Mouse (Mus musculus) gastrocnemius, adult 2 months (tissue): Measurements from ENCODE around the gene Wdsub1. TPM values are rescaled to one million over a fixed set of nuclear protein-coding genes. Genes with fewer than 3 reads are reported as not detected.

Experiments used
- DNase-seq: peaks from one replicate; pipeline ENCODE4 v3.0.0; 2022
- H3K27ac ChIP-seq: fragments of 200-600 bp; 2 replicates; pipeline ENCODE4 v1.8.1; 2022; ENCODE audit warnings: mild to moderate bottlenecking
- H3K4me3 ChIP-seq: fragments of 200-600 bp; 2 replicates; pipeline ENCODE4 v1.8.1; 2022; ENCODE audit warnings: mild to moderate bottlenecking, moderate library complexity
- CTCF ChIP-seq: fragments of 200-600 bp; IDR thresholded peaks from 2 replicates; pipeline ENCODE4 v1.8.1; 2022; ENCODE audit warnings: antibody characterized with exemption, mild to moderate bottlenecking, moderate library complexity
- intact Hi-C: fragments of 180-260 bp; cut with DNase I; formaldehyde crosslinking; loops from one replicate; pipeline ENCODE4 v1.15.1; 2025
- long read RNA-seq, 2 experiments: library from polyadenylated mRNA; stranded (forward); transcript quantifications; one replicate each; pipeline ENCODE4 v2.0.0; 2021
- total RNA-seq, 2 experiments: library from RNA; stranded (reverse); gene quantifications; 2 replicates each; pipeline ENCODE4 v1.2.3; 2021

The Wdsub1 gene
- total RNA-seq: 10 to 100 TPM; 12.0 to 18.4 TPM
- long read RNA-seq, experiment 1, partial matches to known transcripts: 3 of 20 reads
- long read RNA-seq, experiment 1, other reads (novel, unspliced or antisense): 15 of 20 reads
- long read RNA-seq, experiment 2, partial matches to known transcripts: 4 of 25 reads
- long read RNA-seq, experiment 2, other reads (novel, unspliced or antisense): 20 of 25 reads

GRCm38 (mm10) chr2:59881831-59882741, at the start of gene Wdsub1:
Wdsub1 (minus strand) TSS chr2:59882591.
- peak within 1 kb of the TSS; percentile 92 for H3K27ac ChIP-seq
- intact Hi-C loops: loop anchor here (5.0 kb wide), 2 partner anchors 50 to 335 kb away; no protein-coding TSS in a partner anchor
- peak; percentile 30; the same call in 1 of the 2 replicates for TF ChIP-seq CTCF

GRCm38 (mm10) chr2:59913610-59914009, 31.2 kb upstream of the Wdsub1 start:
- intact Hi-C loops: no loop called here
- Histone ChIP-seq H3K27ac (no peak overlapping the region), H3K4me3 (no peak overlapping the region)
- no peak for DNase-seq
- TF ChIP-seq CTCF: no peak

More at GRCm38 (mm10) chr2:59881831-59882741, at the start of gene Wdsub1:
- peak within 1 kb of the TSS; percentile 81 for H3K4me3 ChIP-seq
- DNase-seq: peak; percentile 97

GRCm38 (mm10) chr2:59908048-59908447, 25.7 kb upstream of the Wdsub1 start:
- TF ChIP-seq CTCF: no peak
- DNase-seq: no peak
- Histone ChIP-seq H3K27ac (no peak overlapping the region), H3K4me3 (no peak overlapping the region)
- intact Hi-C loops: no loop called here

GRCm38 (mm10) chr2:59904007-59904406, 21.6 kb upstream of the Wdsub1 start:
- H3K4me3 ChIP-seq: no peak overlapping the region
- DNase-seq: no peak
- intact Hi-C loops: no loop called here
- H3K27ac ChIP-seq: no peak overlapping the region
- no peak for TF ChIP-seq CTCF

- TF ChIP-seq CTCF: no peak
- H3K27ac ChIP-seq: no peak overlapping the region
- intact Hi-C loops: no loop called here
These were observed 16.3 kb upstream of the Wdsub1 start for GRCm38 (mm10) chr2:59898666-59899065.

GRCm38 (mm10) chr2:59898105-59898504, 15.7 kb upstream of the Wdsub1 start:
- TF ChIP-seq CTCF: no peak
- intact Hi-C loops: no loop called here
- DNase-seq: no peak

More at GRCm38 (mm10) chr2:59898666-59899065, 16.3 kb upstream of the Wdsub1 start:
- no peak overlapping the region for H3K4me3 ChIP-seq
- DNase-seq: no peak

GRCm38 (mm10) chr2:59896837-59897236, 14.4 kb upstream of the Wdsub1 start:
- TF ChIP-seq CTCF: no peak
- intact Hi-C loops: no loop called here
- H3K27ac ChIP-seq: no peak overlapping the region
- DNase-seq: no peak
- H3K4me3 ChIP-seq: no peak overlapping the region

More at GRCm38 (mm10) chr2:59898105-59898504, 15.7 kb upstream of the Wdsub1 start:
- H3K4me3 ChIP-seq: no peak overlapping the region
- H3K27ac ChIP-seq: no peak overlapping the region

GRCm38 (mm10) chr2:59896400-59896799, 14.0 kb upstream of the Wdsub1 start:
- peak; percentile 37 for DNase-seq
- Histone ChIP-seq H3K4me3 (no peak overlapping the region), H3K27ac (no peak overlapping the region)
- no peak for TF ChIP-seq CTCF
- intact Hi-C loops: no loop called here

- no peak overlapping the region for H3K27ac ChIP-seq
- no peak overlapping the region for H3K4me3 ChIP-seq
- TF ChIP-seq CTCF: no peak
- intact Hi-C loops: no loop called here
- no peak for DNase-seq
These were observed 7.3 kb upstream of the Wdsub1 start for GRCm38 (mm10) chr2:59889699-59890098.

- intact Hi-C loops: loop anchor here (5.0 kb wide), 2 partner anchors 51 to 334 kb away; no protein-coding TSS in a partner anchor
- Histone ChIP-seq H3K4me3 (peak overlapping the region; percentile 81), H3K27ac (peak overlapping the region; percentile 92)
- DNase-seq: no peak
- TF ChIP-seq CTCF: no peak
These were observed 421 bp upstream of the Wdsub1 start for GRCm38 (mm10) chr2:59882742-59883281.

- Histone ChIP-seq H3K4me3 (peak overlapping the region; percentile 81), H3K27ac (peak overlapping the region; percentile 92)
- TF ChIP-seq CTCF: no peak
- intact Hi-C loops: loop anchor here (5.0 kb wide), 2 partner anchors 49 to 336 kb away; no protein-coding TSS in a partner anchor
- no peak for DNase-seq
These were observed 987 bp downstream of the Wdsub1 start for GRCm38 (mm10) chr2:59881404-59881803.

- intact Hi-C loops: no loop called here
- H3K27ac ChIP-seq: no peak overlapping the region
- H3K4me3 ChIP-seq: no peak overlapping the region
- DNase-seq: no peak
- no peak for TF ChIP-seq CTCF
These were observed 4.2 kb downstream of the Wdsub1 start for GRCm38 (mm10) chr2:59878221-59878620.

GRCm38 (mm10) chr2:59877335-59877734, 5.1 kb downstream of the Wdsub1 start:
- Histone ChIP-seq H3K4me3 (no peak overlapping the region), H3K27ac (no peak overlapping the region)
- DNase-seq: no peak
- intact Hi-C loops: no loop called here
- TF ChIP-seq CTCF: no peak
